Mouse (Mus musculus): ENCODE measurements around the gene 4931409K22Rik.

DNA sequence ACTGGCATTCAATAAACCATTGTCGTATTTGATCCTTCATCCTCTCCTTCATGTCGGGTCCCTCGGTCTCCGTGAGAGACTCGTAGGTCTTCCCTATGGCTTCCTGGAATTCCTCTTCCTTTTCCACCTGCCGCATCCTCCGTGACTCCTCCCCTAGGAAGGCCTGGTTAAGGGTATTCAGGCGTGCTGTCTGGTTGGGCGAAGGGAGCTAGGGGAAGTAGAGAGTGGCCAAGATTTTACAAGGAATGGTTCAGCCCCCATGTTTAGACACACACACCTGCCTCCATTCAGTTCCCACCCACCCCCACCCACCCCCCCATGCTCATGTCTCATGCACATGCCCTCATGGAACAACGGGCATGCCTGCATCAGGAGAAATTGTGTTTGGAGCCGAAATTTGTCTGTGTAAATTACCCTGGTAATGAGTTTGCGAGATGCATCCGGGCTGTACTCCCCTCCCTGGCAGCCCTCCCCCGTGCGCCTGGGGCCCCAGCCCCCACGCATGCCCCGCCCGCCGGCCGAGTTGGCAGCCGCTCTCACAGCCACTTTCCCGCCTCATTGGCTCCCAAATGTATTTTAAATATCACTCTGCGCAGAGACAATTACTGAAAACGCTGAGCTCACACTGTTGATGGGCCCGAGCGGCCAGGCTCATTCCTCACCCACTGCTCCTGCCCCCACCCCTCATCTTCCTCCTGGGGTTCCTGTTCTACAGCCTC is 5.9 kb downstream of the 4931409K22Rik start:
- TF ChIP-seq ZNF384 (IDR thresholded peaks at IDR 0.05; ENCODE audit: low read depth, low read length) (no peak), ZC3H11A (IDR thresholded peaks at IDR 0.05; ENCODE audit: borderline replicate concordance, low read depth, low read length) (no peak), HCFC1 (IDR thresholded peaks at IDR 0.05; ENCODE audit: borderline replicate concordance, insufficient read depth, low read length) (no peak), MAFK (IDR thresholded peaks at IDR 0.05; ENCODE audit: insufficient read depth, low read depth, low read length) (no peak), CHD2 (IDR thresholded peaks at IDR 0.05; ENCODE audit: low read depth, low read length) (no peak)
